Mouse (Mus musculus): ENCODE results near the gene Cdk20. TPM values are rescaled to one million over a fixed set of nuclear protein-coding genes. Genes with fewer than 3 reads are reported as not detected.
A peak's percentile ranks its signal among the peaks of the same experiment; 100 is the strongest.
"Not testable (repeated sequence)": the region's sequence is repeated elsewhere in the genome, so short reads cannot be mapped to it uniquely, and the experiment has no call there.

Gene Cdk20
- total and polyA plus RNA-seq, 2 experiments from 2014 or later = 19.2 to 32.6 TPM

- ATAC-seq = no peak
- no peak for DNase-seq (ENCODE audit: low spot score)
- H3K9me3 ChIP-seq (ENCODE audit: low read length) = no peaks in the 10 kb centered on the region
- no peak overlapping the region for H3K4me2 ChIP-seq (ENCODE audit: low read depth, low read length)
- no peaks in the 10 kb centered on the region for H3K36me3 ChIP-seq (ENCODE audit: insufficient read depth, low read length)
- H3K4me1 ChIP-seq (ENCODE audit: insufficient read depth, low read length) = no peaks in the 10 kb centered on the region
- H3K9ac ChIP-seq (replicated peaks; ENCODE audit: low read length) = no peak overlapping the region
- no peak overlapping the region for H3K4me3 ChIP-seq (ENCODE audit: low read length)
- no peak overlapping the region for H3K27ac ChIP-seq
- TF ChIP-seq CTCF (IDR thresholded peaks at IDR 0.05; ENCODE audit: low read depth) = no peak
- no peaks in the 10 kb centered on the region for H3K27me3 ChIP-seq (ENCODE audit: insufficient read depth, low read length)
- WGBS = 79% methylated on average over 7 of the region's 7 CpGs
Observed at GRCm38 (mm10) chr13:64450001-64450794, 18.1 kb downstream of the Cdk20 start.

- H3K4me1 ChIP-seq (ENCODE audit: insufficient read depth, low read length); ATAC-seq; H3K27me3 ChIP-seq (ENCODE audit: insufficient read depth, low read length); H3K9ac ChIP-seq (replicated peaks; ENCODE audit: low read length); H3K36me3 ChIP-seq (ENCODE audit: insufficient read depth, low read length); H3K4me3 ChIP-seq (ENCODE audit: low read length); DNase-seq (ENCODE audit: low spot score); H3K9me3 ChIP-seq (ENCODE audit: low read length); H3K27ac ChIP-seq; H3K4me2 ChIP-seq (ENCODE audit: low read depth, low read length): not testable (repeated sequence)
- WGBS = 92% methylated on average over 19 of the region's 19 CpGs
Observed at GRCm38 (mm10) chr13:64457225-64457978, 25.3 kb downstream of the Cdk20 start.

DNA sequence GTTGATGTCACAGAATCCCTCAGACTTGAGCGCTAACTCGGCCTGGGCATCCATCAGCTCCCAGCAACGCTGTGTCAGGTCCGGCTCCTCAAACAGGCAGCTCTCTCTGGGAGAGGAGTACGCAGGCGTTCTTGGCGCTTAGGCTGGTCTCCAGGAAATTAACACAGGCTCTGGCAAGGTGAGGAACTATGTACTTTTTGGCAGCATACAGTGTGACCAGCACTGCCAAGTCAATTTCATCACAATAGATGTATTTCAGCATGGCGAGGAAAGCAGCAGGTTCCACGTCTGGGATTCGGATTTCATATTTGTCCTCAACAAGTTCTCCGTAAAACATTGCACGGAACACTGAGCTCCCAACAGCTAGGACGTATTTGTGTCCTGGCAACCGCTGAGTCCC is 26.1 kb downstream of the Cdk20 start:
- WGBS = 75% methylated on average over 14 of the region's 14 CpGs
- Histone ChIP-seq H3K27ac (no peak overlapping the region), H3K4me1 (ENCODE audit: insufficient read depth, low read length) (no peaks in the 10 kb centered on the region), H3K9me3 (ENCODE audit: low read length) (0 out of 2 replicates have a peak, but pooled peaks cover 4% of the 10 kb centered on the region), H3K4me2 (ENCODE audit: low read depth, low read length) (no peak overlapping the region), H3K36me3 (ENCODE audit: insufficient read depth, low read length) (no peaks in the 10 kb centered on the region), H3K4me3 (ENCODE audit: low read length) (no peak overlapping the region), H3K27me3 (ENCODE audit: insufficient read depth, low read length) (no peaks in the 10 kb centered on the region), H3K9ac (replicated peaks; ENCODE audit: low read length) (no peak overlapping the region)
- no peak for TF ChIP-seq CTCF (IDR thresholded peaks at IDR 0.05; ENCODE audit: low read depth)
- no peak for DNase-seq (ENCODE audit: low spot score)
- no peak; the same call in 1 of the 2 replicates for ATAC-seq

GRCm38 (mm10) chr13:64462581-64462980 is 30.5 kb downstream of the Cdk20 start:
- Histone ChIP-seq H3K27me3 (ENCODE audit: insufficient read depth, low read length) (no peaks in the 10 kb centered on the region), H3K4me1 (ENCODE audit: insufficient read depth, low read length) (no peaks in the 10 kb centered on the region), H3K9me3 (ENCODE audit: low read length) (0 out of 2 replicates have a peak, but pooled peaks cover 4% of the 10 kb centered on the region), H3K9ac (replicated peaks; ENCODE audit: low read length) (no peak overlapping the region), H3K4me3 (ENCODE audit: low read length) (no peak overlapping the region), H3K4me2 (ENCODE audit: low read depth, low read length) (no peak overlapping the region), H3K27ac (no peak overlapping the region), H3K36me3 (ENCODE audit: insufficient read depth, low read length) (no peaks in the 10 kb centered on the region)
- DNase-seq (ENCODE audit: low spot score) (no peak), ATAC-seq (no peak)
- TF ChIP-seq CTCF (IDR thresholded peaks at IDR 0.05; ENCODE audit: low read depth) = no peak
- 68% methylated on average over 2 of the region's 2 CpGs for WGBS

DNA sequence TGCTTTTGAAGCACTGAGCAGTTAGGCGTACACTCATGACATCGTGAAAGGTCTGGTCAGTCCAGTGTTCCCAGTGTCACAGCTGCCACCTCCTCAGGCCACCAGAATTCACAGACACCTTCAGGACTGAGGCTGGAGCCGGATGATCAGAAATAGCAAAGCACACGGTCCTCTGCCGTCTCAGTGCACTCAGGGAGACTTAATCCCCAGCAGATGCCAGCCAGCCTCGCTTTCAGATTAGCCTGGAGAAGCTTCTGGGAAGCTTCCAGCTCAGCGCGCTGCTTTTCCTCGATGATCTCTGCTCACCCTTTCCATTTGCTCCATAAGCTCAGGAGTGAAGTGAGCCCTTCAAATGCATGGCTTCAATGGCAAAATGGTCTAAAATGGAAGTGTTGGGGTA is 33.1 kb downstream of the Cdk20 start:
- no peaks in the 10 kb centered on the region for H3K36me3 ChIP-seq (ENCODE audit: insufficient read depth, low read length)
- TF ChIP-seq CTCF (IDR thresholded peaks at IDR 0.05; ENCODE audit: low read depth) = no peak
- WGBS = 55% methylated on average over 9 of the region's 9 CpGs
- ATAC-seq (peak; percentile 50), DNase-seq (ENCODE audit: low spot score) (peak; percentile 72)
- H3K4me3 ChIP-seq (ENCODE audit: low read length) = no peak overlapping the region
- H3K9ac ChIP-seq (replicated peaks; ENCODE audit: low read length) = no peak overlapping the region
- H3K4me1 ChIP-seq (ENCODE audit: insufficient read depth, low read length) = no peaks in the 10 kb centered on the region
- 0 out of 2 replicates have a peak, but pooled peaks cover 4% of the 10 kb centered on the region for H3K9me3 ChIP-seq (ENCODE audit: low read length)
- H3K27me3 ChIP-seq (ENCODE audit: insufficient read depth, low read length) = no peaks in the 10 kb centered on the region
- no peak overlapping the region for H3K4me2 ChIP-seq (ENCODE audit: low read depth, low read length)
- no peak overlapping the region for H3K27ac ChIP-seq

GRCm38 (mm10) chr13:64467886-64468285 is 35.8 kb downstream of the Cdk20 start:
- Histone ChIP-seq H3K27me3 (ENCODE audit: insufficient read depth, low read length) (no peaks in the 10 kb centered on the region), H3K4me3 (ENCODE audit: low read length) (no peak overlapping the region), H3K4me2 (ENCODE audit: low read depth, low read length) (no peak overlapping the region), H3K9me3 (ENCODE audit: low read length) (no peaks in the 10 kb centered on the region), H3K27ac (no peak overlapping the region), H3K9ac (replicated peaks; ENCODE audit: low read length) (no peak overlapping the region), H3K4me1 (ENCODE audit: insufficient read depth, low read length) (no peaks in the 10 kb centered on the region), H3K36me3 (ENCODE audit: insufficient read depth, low read length) (no peaks in the 10 kb centered on the region)
- no peak for ATAC-seq
- peak; percentile 42 for DNase-seq (ENCODE audit: low spot score)
- WGBS = 57% methylated on average over 6 of the region's 6 CpGs
- TF ChIP-seq CTCF (IDR thresholded peaks at IDR 0.05; ENCODE audit: low read depth) = no peak
